Mouse (Mus musculus) 3T3-L1 (cell line): ENCODE measurements around the gene AY074887.
A peak's percentile ranks its signal among the peaks of the same experiment; 100 is the strongest.

Experiments used
- DNase-seq: peaks from one replicate; pipeline ENCODE4 v3.0.0-alpha.2; 2015; ENCODE audit warnings: low read depth, low spot score

The AY074887 gene

DNA sequence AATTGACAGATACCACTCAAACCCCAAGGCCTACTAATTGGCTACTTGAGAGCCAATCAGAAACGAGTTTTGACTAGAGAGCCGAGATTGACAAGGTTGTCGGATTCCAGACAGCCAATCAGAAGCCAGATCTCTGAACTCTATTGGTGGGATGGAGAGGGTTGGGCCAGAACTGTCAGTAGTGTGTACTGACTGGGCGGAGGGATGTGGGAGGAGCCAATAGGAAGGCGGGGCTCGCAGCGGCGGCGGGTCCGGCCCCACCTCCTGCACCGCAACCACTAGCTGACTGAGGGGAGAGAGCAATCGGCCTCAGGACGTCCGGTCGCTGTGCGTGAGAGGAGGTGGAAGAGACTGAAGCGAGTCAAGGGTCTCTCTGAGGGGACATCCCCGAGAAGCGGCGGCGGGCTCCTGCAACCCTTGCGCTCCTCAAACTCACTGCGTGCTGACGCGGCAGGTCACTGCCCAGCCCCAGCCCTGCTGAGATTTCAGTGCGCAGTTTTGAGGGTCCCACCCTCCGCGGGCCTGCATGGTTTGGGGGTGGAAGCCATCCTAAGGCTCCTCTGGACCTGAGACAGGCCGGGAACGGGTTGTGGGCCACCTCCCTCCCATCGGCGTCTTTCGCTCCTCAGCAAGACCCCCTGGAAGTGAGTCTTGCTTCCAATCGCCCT is 33.7 kb downstream of the AY074887 start, which contains the start of gene Hykk:
TSS of gene Hykk (plus strand) at position 274 of the 668 bp plus-strand sequence.
- peak; percentile 77 for DNase-seq

DNA sequence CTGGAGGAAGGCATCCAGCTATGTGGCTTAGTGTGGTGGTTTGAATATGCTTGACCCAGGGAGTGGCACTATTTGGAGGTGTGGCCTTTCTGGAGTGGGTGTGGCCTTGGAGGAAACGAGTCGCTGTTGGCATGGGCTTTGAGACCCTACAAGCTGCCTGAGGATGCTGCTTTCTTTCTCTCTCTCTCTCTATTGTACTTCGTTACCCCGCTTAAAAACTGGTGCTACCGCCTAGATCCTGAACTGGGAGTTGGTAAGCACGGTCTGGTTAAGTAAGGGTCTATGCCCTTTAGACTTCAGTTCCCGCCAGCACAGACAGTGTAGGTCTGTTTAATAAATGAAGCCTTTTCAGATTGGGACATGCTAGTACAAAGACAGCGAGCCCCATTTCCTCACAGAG is 34.4 kb downstream of the AY074887 start:
- DNase-seq = no peak

DNA sequence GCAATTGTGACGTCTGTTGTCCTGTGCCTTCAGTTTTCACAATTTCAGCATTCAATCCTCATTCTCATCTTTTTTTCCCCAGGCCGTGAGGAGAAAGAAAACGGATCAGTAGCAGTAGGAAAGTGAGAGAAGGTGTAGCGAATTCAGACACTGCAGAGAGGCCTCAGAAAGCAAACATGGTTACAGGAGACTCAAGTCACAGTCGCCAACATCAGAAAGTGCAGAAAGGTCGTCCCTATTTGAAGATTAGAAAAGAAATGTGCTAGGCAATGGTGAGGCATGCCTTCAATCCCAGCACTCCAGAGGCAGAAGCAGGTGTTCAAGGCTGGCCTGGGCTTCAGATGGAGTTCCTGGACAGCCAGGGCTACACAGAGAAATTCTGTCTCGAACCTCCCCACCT is 35.2 kb downstream of the AY074887 start:
- DNase-seq = no peak

DNA sequence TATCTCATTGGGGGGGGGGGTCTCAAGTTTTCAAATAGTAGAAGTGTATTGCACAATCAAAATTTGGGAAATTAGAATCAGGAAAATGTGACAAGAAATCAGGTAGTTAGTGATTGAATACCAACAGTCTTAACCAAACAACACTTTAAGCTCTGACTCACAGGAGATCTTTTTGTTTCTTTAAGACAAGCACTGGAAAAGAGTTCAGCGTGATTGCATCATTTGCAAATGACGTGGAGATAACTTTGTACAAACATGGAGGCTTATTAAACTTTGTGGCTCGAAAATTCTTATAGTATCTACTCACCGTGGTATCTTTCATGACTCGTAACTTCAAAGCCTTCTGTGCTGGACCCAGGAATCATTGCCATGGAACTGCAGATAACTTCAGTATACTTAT is 41.4 kb downstream of the AY074887 start:
- peak; percentile 82 for DNase-seq
